Mouse (Mus musculus) erythroblast, adult 5-6 weeks (primary cell): ENCODE results near the gene Ranbp3. TPM values are rescaled to one million over a fixed set of nuclear protein-coding genes. Genes with fewer than 3 reads are reported as not detected.

Source experiments
- ATAC-seq: replicated peaks from 2 replicates; pipeline ENCODE4 v1.8.0; 2016; ENCODE audit warnings: moderate number of reproducible peaks, mild to moderate bottlenecking, moderate TSS enrichment, inconsistent platforms; ENCODE audit not compliant: poor library complexity, low FRiP score, severe bottlenecking
- total RNA-seq, 2 experiments: library from RNA; stranded (forward) in 1 of 2; stranded (reverse) in 1 of 2; fragments of 150-400 nt in 1 of 2; fragments of 200-764, 138-1000 nt in 1 of 2; gene quantifications; 2 replicates each; pipeline versions ENCODE4 v1.2.3 to v1.2.4; 2015 to 2017; ENCODE audit warnings: low replicate concordance in 2 of 2

Ranbp3 gene
- total RNA-seq, 2 experiments from 2014 or later, result 6.1 to 25.0 TPM

- no peak for ATAC-seq
These were observed 3.3 kb upstream of the Ranbp3 start for GRCm38 (mm10) chr17:56669766-56670165.

- ATAC-seq, result no peak
These were observed 738 bp downstream of the Ranbp3 start for GRCm38 (mm10) chr17:56673647-56674416.

GRCm38 (mm10) chr17:56681791-56682190 is 8.7 kb downstream of the Ranbp3 start:
- no peak for ATAC-seq

DNA sequence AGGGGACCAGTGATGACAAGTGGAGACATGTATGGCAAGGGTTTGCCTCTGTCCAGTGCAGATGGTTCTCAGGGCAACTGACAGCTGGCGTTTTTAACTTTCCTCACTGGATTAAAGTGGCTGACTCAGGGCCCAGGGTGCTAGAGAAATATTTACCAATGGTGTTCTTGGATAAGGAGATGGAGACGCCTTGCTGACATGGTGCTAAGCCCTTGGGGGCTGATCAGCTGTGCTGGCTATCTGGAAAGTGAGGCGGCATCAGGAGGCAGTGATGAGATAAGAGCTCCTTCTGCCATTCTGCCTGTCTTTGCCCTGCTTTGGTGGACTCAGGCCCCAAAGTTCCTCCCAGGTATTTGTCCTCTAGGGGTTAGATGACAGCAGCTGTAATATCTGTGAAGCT is 9.8 kb downstream of the Ranbp3 start:
- ATAC-seq, result 0 out of 2 replicates have a peak, but pooled peaks have one; percentile 38

DNA sequence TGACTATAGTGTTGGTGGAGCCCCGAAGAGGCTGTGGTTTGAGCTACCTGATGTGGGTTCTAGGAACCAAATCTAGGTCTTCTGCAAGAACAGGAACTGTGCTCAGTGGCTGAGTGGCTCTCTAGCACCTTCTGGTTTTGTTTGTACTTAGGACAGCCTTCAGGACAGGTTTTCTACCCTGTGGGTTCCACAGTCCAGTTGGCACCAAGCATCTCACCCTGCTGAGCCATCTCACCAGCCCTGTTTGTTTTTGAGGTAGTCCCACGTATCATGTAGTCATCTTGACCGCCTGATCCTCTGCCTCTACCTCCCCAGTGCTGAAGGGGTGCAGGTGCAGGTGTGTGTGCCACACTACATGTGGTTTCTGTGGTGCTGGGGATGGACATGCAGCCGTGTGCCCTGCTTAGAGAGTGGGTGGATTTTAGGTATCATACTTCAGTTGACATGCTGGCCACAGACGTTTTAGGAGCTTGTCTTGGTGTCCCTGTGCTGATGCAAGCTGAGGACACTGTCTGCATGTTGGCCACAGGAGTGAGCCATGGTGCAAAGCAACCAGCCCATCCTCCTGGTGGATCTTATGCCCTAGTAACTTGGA is 10.5 kb downstream of the Ranbp3 start:
- ATAC-seq, result no peak

GRCm38 (mm10) chr17:56684649-56685048 is 11.6 kb downstream of the Ranbp3 start:
- ATAC-seq, result no peak

- no peak for ATAC-seq
These were observed 13.7 kb downstream of the Ranbp3 start for GRCm38 (mm10) chr17:56686801-56687200.

DNA sequence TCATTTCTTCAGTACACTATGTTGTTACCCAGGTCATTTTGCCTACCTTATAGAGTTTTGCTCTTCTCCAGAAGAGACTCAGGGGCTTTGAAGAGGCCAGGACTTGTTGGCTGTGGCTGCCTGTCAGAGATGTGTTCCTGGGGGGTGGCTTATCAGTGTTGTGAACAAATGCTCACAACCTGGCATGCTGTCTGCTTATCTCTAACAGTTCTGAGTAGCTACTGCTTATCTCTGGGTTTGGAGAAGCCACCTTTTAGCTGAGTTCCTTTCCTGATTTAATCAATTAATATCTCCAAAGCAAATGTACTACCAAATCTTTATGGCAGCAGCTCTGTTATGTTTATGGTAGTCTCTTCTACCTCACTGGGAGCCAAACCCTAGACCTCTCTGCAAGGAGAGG is 15.0 kb downstream of the Ranbp3 start:
- peak; percentile 36; the same call in 1 of the 2 replicates for ATAC-seq

GRCm38 (mm10) chr17:56688689-56689088 is 15.6 kb downstream of the Ranbp3 start:
- ATAC-seq, result no peak

GRCm38 (mm10) chr17:56693395-56693794 is 20.3 kb downstream of the Ranbp3 start:
- no peak for ATAC-seq

GRCm38 (mm10) chr17:56693851-56694310 is 20.8 kb downstream of the Ranbp3 start:
- no peak for ATAC-seq

DNA sequence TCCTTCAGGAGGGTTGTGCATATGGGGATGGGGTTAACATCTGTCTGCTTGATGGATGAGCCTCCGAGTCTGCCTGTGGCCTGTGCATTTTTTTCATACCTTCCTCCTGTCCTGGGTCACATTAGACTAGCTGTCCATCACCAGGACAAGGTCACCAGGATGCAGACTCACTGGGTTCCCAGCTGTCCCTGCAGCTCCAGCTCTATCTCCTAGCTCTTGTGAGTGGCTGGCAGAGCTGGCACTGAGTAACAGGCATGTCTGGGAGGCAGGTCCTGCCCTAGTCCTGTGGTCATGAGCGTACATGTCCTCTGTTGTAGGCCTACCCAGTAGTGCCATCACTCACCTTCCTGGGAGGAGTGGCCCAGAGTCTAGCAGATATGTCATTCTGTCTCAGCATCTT is 27.4 kb downstream of the Ranbp3 start:
- no peak for ATAC-seq

GRCm38 (mm10) chr17:56703038-56703437 is 29.9 kb downstream of the Ranbp3 start:
- no peak for ATAC-seq

GRCm38 (mm10) chr17:56706515-56706914 is 33.4 kb downstream of the Ranbp3 start:
- ATAC-seq, result no peak

DNA sequence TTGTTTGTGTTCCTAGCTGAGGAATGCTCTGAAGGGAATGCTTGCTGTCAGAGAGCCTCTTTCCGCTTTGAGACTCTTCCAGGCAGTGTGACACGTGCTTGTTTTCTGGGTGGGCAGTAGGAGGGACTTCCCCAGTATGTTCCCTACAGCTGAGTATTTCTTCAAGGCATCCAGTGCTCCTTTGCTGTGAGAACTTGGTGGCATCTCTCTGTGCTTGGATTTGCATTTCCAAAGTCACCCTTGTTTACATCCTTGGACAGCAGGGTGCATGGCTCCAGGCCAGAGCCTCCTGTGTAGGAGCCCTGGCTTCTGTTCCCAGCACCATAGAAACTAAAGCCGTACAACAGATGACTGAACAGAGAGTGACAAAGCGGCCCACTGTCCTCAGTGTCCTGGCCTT is 35.6 kb downstream of the Ranbp3 start:
- no peak for ATAC-seq

GRCm38 (mm10) chr17:56709708-56710107 is 36.6 kb downstream of the Ranbp3 start:
- no peak for ATAC-seq

- no peak for ATAC-seq
These were observed 42.3 kb downstream of the Ranbp3 start for GRCm38 (mm10) chr17:56715360-56715759.

DNA sequence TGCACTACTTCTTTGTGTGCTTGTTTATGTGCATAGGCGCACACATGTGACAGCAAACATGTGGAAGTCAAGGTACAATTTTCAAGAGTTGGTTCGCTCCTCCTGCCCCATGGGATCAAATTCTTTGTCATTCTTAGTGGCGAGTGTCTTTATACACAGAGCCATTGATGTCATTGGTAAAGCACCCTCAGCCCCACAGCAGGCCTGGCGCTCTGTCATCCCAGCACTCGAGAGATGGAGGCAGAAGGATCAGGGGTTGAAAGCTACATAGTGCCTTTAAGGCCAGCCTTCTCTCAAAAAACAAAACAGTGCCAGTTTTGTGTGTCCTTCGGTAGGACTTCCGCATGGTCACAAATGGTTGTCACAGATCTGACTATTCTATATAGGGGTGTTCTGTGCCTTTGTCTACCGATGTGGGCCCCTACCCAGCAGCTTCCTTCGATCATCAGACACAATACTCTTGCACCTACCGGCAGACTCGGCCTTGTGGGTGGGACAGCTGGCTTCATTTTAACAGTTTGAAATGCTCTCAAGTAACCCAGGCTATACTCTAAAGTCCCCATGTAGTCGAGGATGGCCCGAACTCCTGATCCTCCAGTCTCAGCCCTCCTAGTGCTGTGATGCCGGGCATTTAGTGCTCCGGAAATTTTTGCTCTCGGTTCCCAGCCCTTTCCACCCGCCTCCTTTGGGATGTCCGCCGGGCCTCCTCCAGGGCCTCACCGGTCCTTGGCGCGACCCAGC is 43.0 kb downstream of the Ranbp3 start:
- no peak for ATAC-seq

GRCm38 (mm10) chr17:56716655-56717362 is 43.7 kb downstream of the Ranbp3 start:
- peak; percentile 86 for ATAC-seq
